Mouse (Mus musculus): ENCODE results near the gene Mrpl37. TPM values are rescaled to one million over a fixed set of nuclear protein-coding genes. Genes with fewer than 3 reads are reported as not detected.

The Mrpl37 gene
- total and polyA plus RNA-seq, 2 experiments from 2014 or later: 59.9 to 87.3 TPM

DNA sequence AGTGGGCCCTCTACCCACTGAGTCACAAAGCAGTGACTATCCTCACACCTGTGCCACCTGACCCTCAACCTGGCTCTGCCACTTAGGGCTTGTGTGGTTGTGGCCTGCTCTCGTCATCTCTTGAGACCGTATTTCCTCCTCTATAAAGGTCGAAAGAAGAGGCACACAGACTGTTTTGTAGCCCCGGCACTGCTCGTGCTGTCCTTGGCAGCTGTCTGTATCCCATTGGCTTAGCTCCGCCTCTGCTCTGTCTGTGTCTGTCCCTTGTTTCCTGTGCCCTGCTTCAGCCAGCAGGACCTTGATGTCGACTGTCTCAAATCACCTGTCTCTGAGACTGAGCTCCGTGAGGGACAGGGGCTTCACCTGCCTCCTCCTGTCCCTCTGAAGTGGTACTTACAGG, 40.2 kb downstream of the Mrpl37 start:
- H3K9ac ChIP-seq (replicated peaks; ENCODE audit: low read depth, low read length): no peak overlapping the region
- 28% methylated on average over 8 of the region's 8 CpGs for WGBS
- ATAC-seq (ENCODE audit: insufficient read depth, low read depth): no peak
- H3K4me2 ChIP-seq (ENCODE audit: low read depth, low read length): no peak overlapping the region
- peaks cover 19% of the 10 kb centered on the region; the same call in 1 of the 2 replicates for H3K36me3 ChIP-seq (replicated peaks; ENCODE audit: control insufficient read depth, insufficient read depth, low read length)
- H3K27me3 ChIP-seq (ENCODE audit: control insufficient read depth, insufficient read depth, low read length): no peaks in the 10 kb centered on the region
- H3K9me3 ChIP-seq (replicated peaks; ENCODE audit: control insufficient read depth, low read length): no peaks in the 10 kb centered on the region
- H3K4me3 ChIP-seq (ENCODE audit: low read depth, low read length): no peak overlapping the region
- no peak for DNase-seq (ENCODE audit: low spot score)
- H3K27ac ChIP-seq (ENCODE audit: low read depth): no peak overlapping the region
- TF ChIP-seq CTCF (IDR thresholded peaks at IDR 0.05; ENCODE audit: low read depth): no peak
- TF ChIP-seq EP300 (IDR thresholded peaks at IDR 0.05; ENCODE audit: low read depth): no peak
- no peaks in the 10 kb centered on the region for H3K4me1 ChIP-seq (ENCODE audit: control insufficient read depth, insufficient read depth)

DNA sequence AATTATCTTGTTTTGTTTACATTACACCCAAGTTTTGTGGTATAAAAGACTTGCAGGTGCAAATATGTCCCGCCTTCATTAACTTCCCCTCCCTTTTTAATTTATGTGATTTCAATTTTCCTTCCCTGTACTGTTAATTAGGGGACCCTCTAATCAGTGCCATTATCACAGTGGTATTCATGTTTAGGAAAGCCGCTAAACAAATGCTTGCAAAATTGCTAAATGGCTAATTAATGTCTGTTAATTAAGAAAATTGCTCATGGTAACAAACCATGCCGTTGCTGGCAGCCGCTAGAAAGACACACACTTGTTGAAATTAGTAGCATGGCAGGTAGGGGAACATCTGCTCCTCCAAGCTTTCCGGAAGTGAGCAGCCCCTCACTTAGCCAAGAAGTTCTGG, 41.3 kb downstream of the Mrpl37 start:
- 92% methylated on average over 5 of the region's 5 CpGs for WGBS
- TF ChIP-seq CTCF (IDR thresholded peaks at IDR 0.05; ENCODE audit: low read depth) (no peak), EP300 (IDR thresholded peaks at IDR 0.05; ENCODE audit: low read depth) (no peak)
- DNase-seq (ENCODE audit: low spot score) (no peak), ATAC-seq (ENCODE audit: insufficient read depth, low read depth) (no peak)
- no peak overlapping the region for H3K4me3 ChIP-seq (ENCODE audit: low read depth, low read length)
- H3K36me3 ChIP-seq (replicated peaks; ENCODE audit: control insufficient read depth, insufficient read depth, low read length): peaks cover 8% of the 10 kb centered on the region; the same call in 1 of the 2 replicates
- H3K27me3 ChIP-seq (ENCODE audit: control insufficient read depth, insufficient read depth, low read length): no peaks in the 10 kb centered on the region
- H3K27ac ChIP-seq (ENCODE audit: low read depth): no peak overlapping the region
- no peak overlapping the region for H3K4me2 ChIP-seq (ENCODE audit: low read depth, low read length)
- H3K9me3 ChIP-seq (replicated peaks; ENCODE audit: control insufficient read depth, low read length): no peaks in the 10 kb centered on the region
- no peak overlapping the region for H3K9ac ChIP-seq (replicated peaks; ENCODE audit: low read depth, low read length)
- no peaks in the 10 kb centered on the region for H3K4me1 ChIP-seq (ENCODE audit: control insufficient read depth, insufficient read depth)

- Histone ChIP-seq H3K27ac (ENCODE audit: low read depth) (no peak overlapping the region), H3K9me3 (replicated peaks; ENCODE audit: control insufficient read depth, low read length) (no peaks in the 10 kb centered on the region), H3K4me1 (ENCODE audit: control insufficient read depth, insufficient read depth) (no peaks in the 10 kb centered on the region), H3K4me2 (ENCODE audit: low read depth, low read length) (no peak overlapping the region), H3K27me3 (ENCODE audit: control insufficient read depth, insufficient read depth, low read length) (no peaks in the 10 kb centered on the region), H3K36me3 (replicated peaks; ENCODE audit: control insufficient read depth, insufficient read depth, low read length) (0 out of 2 replicates have a peak, but pooled peaks cover 7% of the 10 kb centered on the region), H3K4me3 (ENCODE audit: low read depth, low read length) (no peak overlapping the region), H3K9ac (replicated peaks; ENCODE audit: low read depth, low read length) (no peak overlapping the region)
- DNase-seq (ENCODE audit: low spot score) (no peak), ATAC-seq (ENCODE audit: insufficient read depth, low read depth) (no peak)
- 84% methylated on average over 7 of the region's 7 CpGs for WGBS
- no peak for TF ChIP-seq CTCF (IDR thresholded peaks at IDR 0.05; ENCODE audit: low read depth)
- TF ChIP-seq EP300 (IDR thresholded peaks at IDR 0.05; ENCODE audit: low read depth): no peak
Observed at GRCm38 (mm10) chr4:107024899-107025298, 41.8 kb downstream of the Mrpl37 start.

DNA sequence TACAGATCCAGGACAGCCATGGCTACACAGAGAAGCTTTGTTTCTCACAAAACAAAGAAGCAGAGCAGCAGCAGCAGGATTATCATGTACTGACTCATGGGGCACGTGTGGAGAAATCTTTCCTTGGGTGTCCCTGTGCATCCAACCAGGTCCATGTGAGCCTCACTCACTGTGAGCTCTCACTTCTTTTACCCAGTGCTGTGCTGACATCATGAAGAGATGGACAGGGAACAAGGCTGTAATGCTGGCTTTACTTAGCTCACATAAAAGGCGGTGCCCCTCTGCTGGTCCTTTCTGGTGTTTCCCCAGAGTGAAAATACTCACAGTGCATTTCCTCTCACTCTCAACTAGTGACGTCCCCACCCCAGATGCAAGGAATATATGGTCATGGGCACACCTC, 45.2 kb downstream of the Mrpl37 start:
- ATAC-seq (ENCODE audit: insufficient read depth, low read depth) (no peak), DNase-seq (ENCODE audit: low spot score) (no peak)
- Histone ChIP-seq H3K4me1 (ENCODE audit: control insufficient read depth, insufficient read depth) (peaks cover 20% of the 10 kb centered on the region), H3K9ac (replicated peaks; ENCODE audit: low read depth, low read length) (no peak overlapping the region), H3K9me3 (replicated peaks; ENCODE audit: control insufficient read depth, low read length) (no peaks in the 10 kb centered on the region), H3K36me3 (replicated peaks; ENCODE audit: control insufficient read depth, insufficient read depth, low read length) (no peaks in the 10 kb centered on the region), H3K27ac (ENCODE audit: low read depth) (no peak overlapping the region), H3K27me3 (ENCODE audit: control insufficient read depth, insufficient read depth, low read length) (no peaks in the 10 kb centered on the region), H3K4me2 (ENCODE audit: low read depth, low read length) (no peak overlapping the region), H3K4me3 (ENCODE audit: low read depth, low read length) (no peak overlapping the region)
- TF ChIP-seq CTCF (IDR thresholded peaks at IDR 0.05; ENCODE audit: low read depth) (no peak), EP300 (IDR thresholded peaks at IDR 0.05; ENCODE audit: low read depth) (no peak)
- WGBS: 62% methylated on average over 3 of the region's 3 CpGs

GRCm38 (mm10) chr4:107020287-107021000, 46.2 kb downstream of the Mrpl37 start:
- Histone ChIP-seq H3K36me3 (replicated peaks; ENCODE audit: control insufficient read depth, insufficient read depth, low read length) (no peaks in the 10 kb centered on the region), H3K9me3 (replicated peaks; ENCODE audit: control insufficient read depth, low read length) (no peaks in the 10 kb centered on the region), H3K4me2 (ENCODE audit: low read depth, low read length) (no peak overlapping the region), H3K4me1 (ENCODE audit: control insufficient read depth, insufficient read depth) (peaks cover 28% of the 10 kb centered on the region), H3K9ac (replicated peaks; ENCODE audit: low read depth, low read length) (no peak overlapping the region), H3K4me3 (ENCODE audit: low read depth, low read length) (no peak overlapping the region), H3K27me3 (ENCODE audit: control insufficient read depth, insufficient read depth, low read length) (no peaks in the 10 kb centered on the region), H3K27ac (ENCODE audit: low read depth) (no peak overlapping the region)
- TF ChIP-seq EP300 (IDR thresholded peaks at IDR 0.05; ENCODE audit: low read depth) (no peak), CTCF (IDR thresholded peaks at IDR 0.05; ENCODE audit: low read depth) (no peak)
- ATAC-seq (ENCODE audit: insufficient read depth, low read depth) (no peak), DNase-seq (ENCODE audit: low spot score) (no peak)
- 59% methylated on average over 5 of the region's 5 CpGs for WGBS

DNA sequence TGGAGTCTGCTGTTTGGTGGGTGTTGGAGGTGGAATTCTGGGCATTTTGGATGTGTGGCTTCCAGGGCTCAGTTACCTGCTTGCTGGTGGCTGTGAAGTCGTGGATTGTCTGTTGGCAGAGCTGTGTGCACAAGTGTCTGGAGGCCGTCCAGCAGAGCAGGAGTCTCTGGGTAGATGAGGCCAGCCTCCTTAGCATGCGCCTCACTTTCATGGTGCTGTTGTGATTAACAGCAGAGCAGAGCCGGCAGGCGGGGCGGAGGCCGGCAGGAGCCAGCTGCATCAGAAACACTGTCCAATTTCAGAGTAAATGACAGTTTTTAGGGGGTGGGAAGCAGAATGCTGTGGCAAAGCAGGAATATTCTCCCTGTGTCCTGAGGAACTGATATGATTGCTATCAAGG, 47.6 kb downstream of the Mrpl37 start:
- ATAC-seq (ENCODE audit: insufficient read depth, low read depth): peak; percentile 50; the same call in 1 of the 2 replicates
- no peaks in the 10 kb centered on the region for H3K27me3 ChIP-seq (ENCODE audit: control insufficient read depth, insufficient read depth, low read length)
- no peak for DNase-seq (ENCODE audit: low spot score)
- H3K36me3 ChIP-seq (replicated peaks; ENCODE audit: control insufficient read depth, insufficient read depth, low read length): no peaks in the 10 kb centered on the region
- H3K9ac ChIP-seq (replicated peaks; ENCODE audit: low read depth, low read length): no peak overlapping the region
- no peak overlapping the region for H3K4me2 ChIP-seq (ENCODE audit: low read depth, low read length)
- H3K9me3 ChIP-seq (replicated peaks; ENCODE audit: control insufficient read depth, low read length): no peaks in the 10 kb centered on the region
- H3K4me3 ChIP-seq (ENCODE audit: low read depth, low read length): no peak overlapping the region
- 38% methylated on average over 7 of the region's 7 CpGs for WGBS
- TF ChIP-seq EP300 (IDR thresholded peaks at IDR 0.05; ENCODE audit: low read depth) (no peak), CTCF (IDR thresholded peaks at IDR 0.05; ENCODE audit: low read depth) (no peak)
- H3K4me1 ChIP-seq (ENCODE audit: control insufficient read depth, insufficient read depth): peaks cover 33% of the 10 kb centered on the region
- H3K27ac ChIP-seq (ENCODE audit: low read depth): peak overlapping the region; percentile 56
